Mouse (Mus musculus): ENCODE results near the gene Psmd14. TPM values are rescaled to one million over a fixed set of nuclear protein-coding genes. Genes with fewer than 3 reads are reported as not detected.

Psmd14 gene
- total and polyA plus RNA-seq, 3 experiments = 156 to 217 TPM; not detected in 1

DNA sequence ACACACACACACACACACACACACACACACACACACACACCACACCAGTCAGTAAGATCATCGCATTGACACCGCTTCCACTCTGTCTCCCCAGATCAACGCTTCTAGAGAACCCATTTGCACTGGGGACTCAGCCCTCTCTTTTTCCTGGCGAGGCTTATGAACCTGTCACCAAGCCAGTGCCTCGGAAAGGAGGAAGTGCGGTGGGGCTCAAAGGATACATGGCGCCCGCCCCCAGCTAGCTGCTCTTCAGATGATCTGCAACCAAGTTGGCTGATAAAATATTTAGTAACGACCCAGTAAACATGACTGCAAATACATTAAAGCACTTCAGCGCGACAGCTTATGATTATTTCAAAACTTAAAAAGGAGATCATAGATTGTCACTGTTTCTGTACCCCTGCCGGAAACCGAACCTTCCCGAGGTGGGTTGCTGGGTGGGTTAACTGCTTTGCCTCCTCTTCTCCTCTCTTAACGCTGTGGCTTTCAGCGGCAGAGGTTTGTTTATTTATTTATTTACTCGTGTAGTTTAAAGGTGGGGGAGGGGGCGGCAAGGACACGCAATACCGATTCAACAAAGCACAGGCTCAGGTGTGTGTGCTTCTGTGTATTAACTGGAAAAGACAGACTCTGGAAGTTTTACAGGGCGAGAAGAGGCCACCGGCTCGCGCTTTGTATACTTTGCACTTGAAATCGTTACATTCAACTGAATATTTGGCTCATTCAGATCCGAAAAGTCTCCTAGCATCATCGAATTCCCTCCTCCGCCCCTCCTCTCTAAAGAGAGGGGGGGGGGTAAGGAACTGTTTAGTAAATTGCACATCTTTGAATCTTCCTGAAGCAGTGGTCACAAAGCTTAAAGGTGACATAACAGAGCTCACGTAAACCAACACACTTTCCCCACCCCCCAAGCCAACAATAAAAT is 92.2 kb downstream of the Psmd14 start:
- no peak for TF ChIP-seq CTCF (IDR thresholded peaks at IDR 0.05 in 2 of 3, conservative IDR thresholded peaks at IDR 0.05 in 1 of 3; ENCODE audit: control insufficient read depth in 1 of 3, insufficient read depth in 1 of 3, low read depth in 2 of 3, low read length in 3 of 3, poor library complexity in 1 of 3, severe bottlenecking in 1 of 3)
- no peak for TF ChIP-seq BHLHE40 (IDR thresholded peaks at IDR 0.05; ENCODE audit: borderline replicate concordance, low read depth, low read length)
- Histone ChIP-seq H3K27ac (ENCODE audit: control insufficient read depth, low read depth, low read length) (no peak overlapping the region), H3K4me3 (ENCODE audit: control insufficient read depth in 1 of 2, insufficient read depth in 1 of 2, low read depth in 2 of 2, low read length in 2 of 2) (no peak overlapping the region), H3K9ac (ENCODE audit: control insufficient read depth, low read depth, low read length, poor library complexity, severe bottlenecking) (no peak overlapping the region), H3K27me3 (ENCODE audit: control insufficient read depth in 1 of 2, insufficient read depth in 2 of 2, low read length in 2 of 2) (no peaks in the 10 kb centered on the region), H3K79me2 (ENCODE audit: control insufficient read depth, insufficient read depth, low read length, poor library complexity) (no peaks in the 10 kb centered on the region), H3K9me3 (replicated peaks; ENCODE audit: insufficient read depth, low read length) (no peaks in the 10 kb centered on the region), H3K36me3 (ENCODE audit: control insufficient read depth in 1 of 2, insufficient read depth in 2 of 2, low read length in 2 of 2) (peaks cover 6 to 8% of the 10 kb centered on the region in 2 experiments; a peak in 3 of 4 replicates), H3K4me1 (ENCODE audit: control insufficient read depth in 1 of 2, insufficient read depth in 2 of 2, low read length in 2 of 2) (peaks cover 2 to 4% of the 10 kb centered on the region in 2 experiments; a peak in 3 of 4 replicates)
- peak; percentile 63 for DNase-seq (ENCODE audit: low read depth, low spot score)

DNA sequence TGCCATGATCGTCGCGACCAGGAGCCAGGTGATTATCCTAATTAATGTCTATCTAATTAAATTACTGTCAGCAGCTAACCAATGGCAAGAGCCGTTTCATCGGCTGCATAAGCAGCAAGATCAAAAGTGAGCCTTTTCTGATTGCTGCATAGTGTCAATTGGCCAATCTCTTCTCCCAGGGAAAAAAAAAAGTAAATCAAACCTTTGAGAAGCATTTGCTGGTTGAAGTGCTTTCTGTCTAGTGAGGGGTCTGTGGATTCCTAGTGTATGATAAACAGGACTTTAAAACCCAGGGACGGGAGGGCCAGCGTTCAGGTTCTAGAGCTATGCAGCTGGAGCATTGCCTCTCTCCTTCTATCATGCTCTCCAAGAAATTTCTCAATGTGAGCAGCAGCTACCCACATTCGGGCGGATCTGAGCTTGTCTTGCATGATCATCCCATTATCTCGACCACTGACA is 92.9 kb downstream of the Psmd14 start:
- Histone ChIP-seq H3K27ac (ENCODE audit: control insufficient read depth, low read depth, low read length) (no peak overlapping the region), H3K9ac (ENCODE audit: control insufficient read depth, low read depth, low read length, poor library complexity, severe bottlenecking) (no peak overlapping the region), H3K36me3 (ENCODE audit: control insufficient read depth in 1 of 2, insufficient read depth in 2 of 2, low read length in 2 of 2) (peaks cover 6 to 7% of the 10 kb centered on the region in 2 experiments; a peak in 3 of 4 replicates), H3K4me1 (ENCODE audit: control insufficient read depth in 1 of 2, insufficient read depth in 2 of 2, low read length in 2 of 2) (peaks cover 4 to 5% of the 10 kb centered on the region in 2 experiments; a peak in 3 of 4 replicates), H3K27me3 (ENCODE audit: control insufficient read depth in 1 of 2, insufficient read depth in 2 of 2, low read length in 2 of 2) (no peaks in the 10 kb centered on the region), H3K79me2 (ENCODE audit: control insufficient read depth, insufficient read depth, low read length, poor library complexity) (no peaks in the 10 kb centered on the region), H3K9me3 (replicated peaks; ENCODE audit: insufficient read depth, low read length) (no peaks in the 10 kb centered on the region), H3K4me3 (ENCODE audit: control insufficient read depth in 1 of 2, insufficient read depth in 1 of 2, low read depth in 2 of 2, low read length in 2 of 2) (no peak overlapping the region)
- TF ChIP-seq KAT2A (conservative IDR thresholded peaks at IDR 0.05; ENCODE audit: low read depth, low read length) (no peak), POLR2A (IDR thresholded peaks at IDR 0.05; ENCODE audit: control insufficient read depth in 1 of 2, insufficient read depth in 1 of 2, low read depth in 1 of 2, low read length in 2 of 2, poor library complexity in 1 of 2) (no peak), MAFK (IDR thresholded peaks at IDR 0.05; ENCODE audit: borderline replicate concordance, low read depth, low read length) (no peak)
- DNase-seq (ENCODE audit: low read depth, low spot score) = no peak

DNA sequence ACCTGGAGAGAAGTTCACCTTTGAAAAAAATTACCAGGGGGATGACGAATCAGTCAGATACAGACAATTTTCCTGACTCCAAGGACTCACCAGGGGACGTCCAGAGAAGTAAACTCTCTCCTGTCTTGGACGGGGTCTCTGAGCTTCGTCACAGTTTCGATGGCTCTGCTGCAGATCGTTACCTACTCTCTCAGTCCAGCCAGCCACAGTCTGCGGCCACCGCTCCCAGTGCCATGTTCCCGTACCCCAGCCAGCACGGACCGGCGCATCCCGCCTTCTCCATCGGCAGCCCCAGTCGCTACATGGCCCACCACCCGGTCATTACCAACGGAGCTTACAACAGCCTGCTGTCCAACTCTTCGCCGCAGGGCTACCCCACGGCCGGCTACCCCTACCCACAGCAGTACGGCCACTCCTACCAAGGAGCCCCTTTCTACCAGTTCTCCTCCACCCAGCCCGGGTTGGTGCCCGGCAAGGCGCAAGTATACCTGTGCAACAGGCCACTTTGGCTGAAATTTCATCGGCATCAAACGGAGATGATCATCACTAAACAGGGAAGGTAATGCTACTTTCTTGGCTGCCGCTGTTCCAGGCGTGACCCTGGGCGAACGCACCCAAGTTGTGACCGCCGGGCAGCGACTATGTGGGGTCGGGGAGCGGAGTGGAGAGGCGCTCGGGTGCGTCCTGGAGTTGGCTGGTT is 93.5 kb downstream of the Psmd14 start:
- H3K4me3 ChIP-seq (ENCODE audit: control insufficient read depth in 1 of 2, insufficient read depth in 1 of 2, low read depth in 2 of 2, low read length in 2 of 2) = no peak overlapping the region
- no peaks in the 10 kb centered on the region for H3K27me3 ChIP-seq (ENCODE audit: control insufficient read depth in 1 of 2, insufficient read depth in 2 of 2, low read length in 2 of 2)
- H3K4me1 ChIP-seq (ENCODE audit: control insufficient read depth in 1 of 2, insufficient read depth in 2 of 2, low read length in 2 of 2) = peaks cover 4 to 5% of the 10 kb centered on the region in 2 experiments; a peak in 3 of 4 replicates
- H3K36me3 ChIP-seq (ENCODE audit: control insufficient read depth in 1 of 2, insufficient read depth in 2 of 2, low read length in 2 of 2) = peaks cover 3 to 6% of the 10 kb centered on the region in 2 experiments; a peak in 3 of 4 replicates
- H3K79me2 ChIP-seq (ENCODE audit: control insufficient read depth, insufficient read depth, low read length, poor library complexity) = no peaks in the 10 kb centered on the region
- H3K9me3 ChIP-seq (replicated peaks; ENCODE audit: insufficient read depth, low read length) = no peaks in the 10 kb centered on the region
- TF ChIP-seq GABPA (IDR thresholded peaks at IDR 0.05; ENCODE audit: low read depth, low read length) (no peak), NELFE (IDR thresholded peaks at IDR 0.05; ENCODE audit: low read depth, low read length) (no peak), ZMIZ1 (IDR thresholded peaks at IDR 0.05; ENCODE audit: low read depth, low read length) (no peak), TAL1 (IDR thresholded peaks at IDR 0.05; ENCODE audit: low read length) (no peak), MEF2A (IDR thresholded peaks at IDR 0.05; ENCODE audit: extremely low read depth, insufficient replicate concordance, low read depth, low read length, poor library complexity, severe bottlenecking) (no peak), ZC3H11A (IDR thresholded peaks at IDR 0.05; ENCODE audit: low read depth, low read length) (no peak), SMC3 (IDR thresholded peaks at IDR 0.05; ENCODE audit: low read depth, low read length) (no peak), MYB (IDR thresholded peaks at IDR 0.05; ENCODE audit: low read depth, low read length) (no peak), EP300 (IDR thresholded peaks at IDR 0.05; ENCODE audit: low read depth in 1 of 2, low read length in 2 of 2) (no peak), UBTF (IDR thresholded peaks at IDR 0.05; ENCODE audit: borderline replicate concordance, insufficient read depth, low read depth, low read length) (no peak), E2F4 (IDR thresholded peaks at IDR 0.05; ENCODE audit: borderline replicate concordance, low read depth, low read length) (no peak), TBP (IDR thresholded peaks at IDR 0.05; ENCODE audit: low read depth, low read length) (no peak), CTCF (IDR thresholded peaks at IDR 0.05 in 2 of 3, conservative IDR thresholded peaks at IDR 0.05 in 1 of 3; ENCODE audit: control insufficient read depth in 1 of 3, insufficient read depth in 1 of 3, low read depth in 2 of 3, low read length in 3 of 3, poor library complexity in 1 of 3, severe bottlenecking in 1 of 3) (no peak), MXI1 (IDR thresholded peaks at IDR 0.05; ENCODE audit: low read depth, low read length) (no peak), BHLHE40 (IDR thresholded peaks at IDR 0.05; ENCODE audit: borderline replicate concordance, low read depth, low read length) (no peak), POLR2AphosphoS2 (IDR thresholded peaks at IDR 0.05; ENCODE audit: low read length) (no peak), USF2 (IDR thresholded peaks at IDR 0.05; ENCODE audit: borderline replicate concordance in 1 of 2, insufficient read depth in 1 of 2, low read depth in 1 of 2, low read length in 2 of 2) (no peak)
- H3K9ac ChIP-seq (ENCODE audit: control insufficient read depth, low read depth, low read length, poor library complexity, severe bottlenecking) = no peak overlapping the region
- H3K27ac ChIP-seq (ENCODE audit: control insufficient read depth, low read depth, low read length) = no peak overlapping the region
- DNase-seq (ENCODE audit: low read depth, low spot score) = no peak

All from MEL (cell line).